Mouse (Mus musculus) kidney, postnatal 10 days (tissue): ENCODE results near the gene Tjp3.

Source experiments
- DNase-seq: peaks from one replicate; pipeline ENCODE4 v3.0.0; 2021; ENCODE audit warnings: mixed read lengths

The Tjp3 gene

DNA sequence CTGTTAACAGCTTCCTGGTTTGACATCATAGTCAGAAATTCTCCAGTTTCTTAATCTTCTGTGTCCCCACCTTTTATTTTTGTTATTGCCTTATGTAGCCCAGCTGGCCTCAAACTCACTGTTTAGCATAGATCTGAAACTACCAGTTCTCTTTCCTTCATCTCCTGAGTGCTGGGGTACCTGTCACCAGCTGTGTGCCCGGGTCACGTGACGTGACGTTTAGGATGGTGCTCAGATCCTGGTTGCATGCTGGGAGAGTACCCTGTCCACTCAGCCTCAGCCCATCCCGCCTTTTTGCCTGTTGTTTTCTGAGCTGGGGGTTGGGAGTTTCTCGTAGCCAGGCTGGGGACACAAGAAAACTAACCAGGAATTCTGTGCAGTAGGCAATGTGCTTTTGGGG lies 5.9 kb upstream of the Tjp3 start:
- DNase-seq = no peak

DNA sequence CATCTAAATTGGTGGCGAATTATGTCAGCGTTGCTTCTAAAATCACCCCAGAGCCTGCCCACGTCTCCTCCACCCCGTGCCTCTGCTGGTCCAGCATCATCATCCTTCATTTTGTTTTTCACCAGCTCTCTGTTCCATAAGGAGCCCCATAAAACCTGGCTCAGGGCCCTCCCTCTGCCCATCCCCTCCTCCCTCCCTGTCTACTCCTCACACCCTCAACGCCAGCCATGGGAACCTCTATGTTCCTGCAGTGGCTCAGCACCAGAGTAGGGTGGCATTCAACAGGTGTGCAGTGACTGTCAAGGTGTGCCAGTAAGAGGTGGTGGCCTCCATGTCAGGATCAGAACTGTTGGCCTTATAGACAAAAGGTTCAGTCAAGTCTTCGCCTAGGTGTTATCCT lies 3.8 kb upstream of the Tjp3 start:
- DNase-seq = no peak

DNA sequence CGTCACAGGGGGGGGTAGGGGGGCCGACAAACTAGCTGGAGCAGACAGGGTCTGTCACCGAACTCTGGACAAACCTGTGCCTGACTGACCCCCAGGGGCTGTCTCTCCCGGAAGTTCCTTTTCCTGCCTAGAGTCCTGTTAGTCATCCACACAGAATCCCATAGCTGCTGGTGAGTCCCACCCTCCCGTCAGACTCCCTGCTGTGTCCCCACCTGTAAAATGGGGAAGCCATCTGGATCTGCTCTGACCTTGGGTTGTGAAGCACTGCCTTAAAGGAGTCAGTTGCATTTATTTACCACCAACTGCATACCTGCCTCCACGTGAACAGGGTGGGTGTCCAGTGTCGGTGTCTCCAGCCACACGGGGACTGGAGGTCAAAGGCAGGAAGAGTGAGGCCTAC lies 3.1 kb upstream of the Tjp3 start:
- DNase-seq = no peak

DNA sequence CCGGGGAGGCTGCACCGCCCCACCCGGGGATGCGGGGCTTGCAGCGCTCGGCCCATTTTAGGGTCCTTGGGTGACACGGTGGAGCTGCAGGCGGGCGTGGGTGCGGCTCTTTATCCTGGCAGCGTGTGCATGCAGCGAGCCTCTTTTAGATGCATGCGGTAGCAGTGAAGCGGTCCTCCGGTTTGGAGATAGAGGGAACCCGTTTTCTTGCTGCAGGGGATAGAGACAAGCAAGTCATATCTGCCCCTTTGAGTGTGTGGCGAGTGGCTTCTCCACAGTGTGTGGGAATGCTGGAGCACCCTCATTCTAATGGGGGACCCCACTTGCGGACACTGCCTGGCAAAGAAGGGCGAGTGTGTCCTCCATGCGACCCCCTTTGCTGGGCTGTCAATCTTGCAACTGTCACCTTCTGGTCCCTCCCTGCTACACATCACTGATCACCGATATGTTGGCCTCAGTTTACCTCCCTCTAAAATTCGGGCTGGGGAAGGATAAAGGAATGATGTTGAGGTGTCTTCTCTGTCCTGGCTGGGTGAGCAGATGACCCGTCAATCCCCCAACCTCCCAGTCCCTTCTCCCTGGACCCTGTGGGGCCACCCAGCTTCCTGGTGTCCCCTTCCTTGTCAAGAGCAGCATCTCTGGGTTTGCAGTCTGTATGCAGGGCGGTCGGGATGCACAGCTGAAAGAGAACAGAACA lies 2.1 kb upstream of the Tjp3 start:
- no peak for DNase-seq

DNA sequence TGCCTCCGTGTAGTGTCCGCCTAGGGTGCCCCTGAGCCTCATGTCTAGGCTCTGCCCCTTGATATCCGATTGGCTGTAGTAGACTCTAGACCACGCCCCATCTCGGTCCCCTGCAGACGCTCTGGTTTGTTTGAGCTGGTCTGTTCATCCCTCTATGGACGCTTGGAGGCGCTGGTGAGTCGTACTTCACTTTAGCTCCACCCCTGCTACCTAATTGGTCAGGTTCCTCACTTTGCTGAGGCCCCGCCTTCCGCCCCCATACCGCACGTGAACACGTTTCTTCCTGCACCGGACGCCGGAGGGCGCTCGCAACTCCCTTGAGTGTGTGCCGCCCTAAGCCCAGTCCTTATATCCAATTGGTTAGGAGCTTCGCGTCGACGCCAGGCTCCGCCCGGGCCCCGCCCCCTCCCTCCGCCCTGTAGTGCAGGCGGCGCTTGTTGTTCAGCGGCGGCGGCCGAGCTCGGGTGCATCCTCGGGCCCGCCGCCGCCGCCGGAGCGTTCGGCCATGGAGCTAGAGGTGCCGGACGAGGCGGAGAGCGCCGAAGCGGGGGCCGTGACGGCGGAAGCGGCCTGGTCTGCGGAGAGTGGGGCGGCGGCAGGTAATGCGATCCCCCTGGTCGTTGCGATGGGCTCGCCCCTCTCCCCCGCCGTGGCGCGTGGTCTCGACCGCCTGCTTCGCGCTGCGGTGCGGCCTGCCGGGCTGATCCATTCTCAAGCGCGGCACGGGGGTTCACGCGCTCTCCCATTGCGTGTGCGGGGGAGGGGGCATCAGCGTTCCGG lies 1.4 kb upstream of the Tjp3 start, which contains the start of gene Pip5k1c:
Pip5k1c (plus strand) TSS at position 410 of the 780 bp plus-strand sequence.
- DNase-seq = peak; percentile 99

DNA sequence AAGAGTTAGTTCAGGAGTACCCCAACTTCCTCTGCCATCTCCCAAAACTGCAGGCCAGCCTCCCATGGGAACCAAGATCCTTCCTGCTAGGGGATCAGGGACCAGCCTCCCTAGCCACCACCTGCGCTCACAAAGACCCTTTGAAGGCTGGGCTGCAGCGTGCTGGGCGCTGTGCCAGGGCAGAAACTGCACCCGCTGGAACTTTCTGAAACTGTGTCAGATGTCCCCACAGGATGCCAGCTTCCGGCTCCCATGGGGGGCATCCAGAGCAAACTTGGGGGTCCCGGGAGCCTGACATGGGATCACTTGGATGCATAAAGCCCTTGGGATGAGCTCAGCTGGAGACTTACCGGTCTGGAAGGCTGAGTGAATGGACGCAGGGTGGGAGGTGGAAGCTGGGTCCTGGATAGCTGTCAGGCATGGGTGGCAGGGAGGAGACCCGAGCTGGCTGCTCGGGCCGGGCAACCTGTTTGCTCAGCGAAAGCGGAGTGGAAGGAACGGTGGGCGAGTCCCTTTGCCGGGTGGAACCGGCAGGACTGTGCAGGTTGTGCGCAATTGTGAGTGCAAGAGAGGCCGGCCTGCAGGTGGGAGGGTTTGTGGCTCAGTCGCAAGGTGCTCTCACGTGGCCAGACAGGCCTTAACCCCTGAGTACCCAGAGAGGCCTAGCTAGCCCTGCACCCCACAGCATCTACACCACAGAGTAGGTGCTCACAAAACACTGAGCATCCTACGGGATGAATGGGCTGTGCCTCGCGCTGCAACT lies 502 bp downstream of the Tjp3 start:
- DNase-seq = peak; percentile 59

DNA sequence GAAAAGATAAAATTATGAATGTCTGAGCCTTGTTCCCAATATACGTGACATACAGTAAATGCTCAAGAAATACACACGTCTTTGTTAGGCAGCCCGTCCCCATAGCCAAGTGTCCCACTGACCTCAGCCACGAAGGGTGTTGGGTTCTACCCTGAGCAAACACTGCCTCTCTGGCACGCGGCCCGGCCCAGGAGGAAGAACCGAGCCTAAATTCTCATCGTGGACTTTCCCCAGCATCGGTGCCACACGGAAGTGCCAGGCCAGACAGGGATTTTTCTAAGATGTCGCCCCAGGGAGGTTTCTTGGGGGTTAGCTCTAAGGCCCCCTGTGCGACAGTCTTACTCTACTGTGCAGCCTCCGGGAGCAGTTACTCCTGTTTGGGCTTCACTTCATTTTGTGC lies 1.6 kb downstream of the Tjp3 start:
- DNase-seq = no peak

DNA sequence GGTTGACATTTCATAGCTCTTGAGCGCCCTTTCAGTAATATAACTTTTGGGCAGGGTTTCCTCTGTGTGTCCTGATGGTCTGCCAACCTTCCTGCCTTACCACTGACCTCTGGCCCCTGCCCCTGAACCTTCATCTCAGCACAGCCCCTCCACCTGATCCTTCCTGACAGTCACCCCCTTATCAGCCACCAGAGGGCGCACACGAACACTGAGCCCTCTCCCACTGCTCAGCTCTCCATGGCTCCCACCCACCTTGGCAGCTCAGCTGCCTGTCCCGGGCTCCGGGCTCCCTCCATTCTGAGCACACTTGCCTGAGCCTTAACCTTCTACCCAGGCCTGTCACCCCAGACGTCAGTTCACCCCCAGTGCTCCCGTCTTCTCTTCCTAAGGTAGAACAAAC lies 2.1 kb downstream of the Tjp3 start:
- DNase-seq = peak; percentile 82

DNA sequence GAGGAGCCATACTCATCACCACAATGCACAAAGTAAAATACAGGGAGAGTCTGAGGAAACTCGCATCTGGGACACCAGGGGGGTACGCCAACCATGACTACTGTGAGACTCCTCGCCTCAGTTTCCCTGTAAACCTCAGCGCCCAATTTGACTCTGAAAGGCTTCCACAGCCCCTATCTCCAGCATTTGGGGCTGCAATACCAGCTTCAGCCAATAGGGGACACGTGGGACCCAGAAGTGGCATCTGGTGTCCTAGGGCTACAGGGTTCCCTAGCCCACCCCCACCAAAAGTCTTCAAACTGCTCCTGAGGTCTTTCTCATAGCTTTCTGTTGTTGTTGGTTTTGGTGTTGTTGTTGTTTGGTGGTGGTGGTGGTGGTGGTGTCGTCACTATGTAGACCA lies 2.8 kb downstream of the Tjp3 start:
- peak; percentile 74 for DNase-seq

DNA sequence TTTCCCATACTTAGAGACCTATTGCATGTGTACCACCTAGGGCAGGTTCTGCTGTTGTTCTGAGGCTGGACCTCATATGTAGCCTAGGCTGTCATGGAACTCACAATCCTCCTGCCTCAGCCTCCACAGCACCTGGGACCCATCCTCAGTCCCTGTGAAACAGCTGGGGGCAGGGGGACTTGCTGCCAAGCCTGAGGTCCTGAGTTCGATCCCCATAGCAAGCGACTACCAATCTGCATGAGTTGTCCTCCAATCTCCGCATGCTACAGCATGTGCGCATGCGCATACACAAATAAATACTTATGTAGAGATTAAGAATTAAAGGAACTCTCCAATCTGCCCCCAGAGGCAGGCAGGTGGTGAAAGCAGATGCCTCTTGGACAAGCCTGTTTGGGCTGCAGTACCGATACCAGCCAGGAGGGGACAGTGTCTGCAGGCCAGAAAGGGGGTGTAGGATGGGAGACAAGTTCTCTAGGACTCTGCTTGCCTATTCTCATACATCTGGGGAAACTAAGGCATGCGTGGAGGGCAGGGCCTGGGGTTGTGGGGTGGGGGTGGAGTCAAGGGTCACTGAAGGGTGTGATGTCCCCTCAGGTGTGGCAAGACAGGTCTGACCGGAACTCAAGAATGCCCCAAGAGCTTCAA lies 3.7 kb downstream of the Tjp3 start:
- peak; percentile 75 for DNase-seq

DNA sequence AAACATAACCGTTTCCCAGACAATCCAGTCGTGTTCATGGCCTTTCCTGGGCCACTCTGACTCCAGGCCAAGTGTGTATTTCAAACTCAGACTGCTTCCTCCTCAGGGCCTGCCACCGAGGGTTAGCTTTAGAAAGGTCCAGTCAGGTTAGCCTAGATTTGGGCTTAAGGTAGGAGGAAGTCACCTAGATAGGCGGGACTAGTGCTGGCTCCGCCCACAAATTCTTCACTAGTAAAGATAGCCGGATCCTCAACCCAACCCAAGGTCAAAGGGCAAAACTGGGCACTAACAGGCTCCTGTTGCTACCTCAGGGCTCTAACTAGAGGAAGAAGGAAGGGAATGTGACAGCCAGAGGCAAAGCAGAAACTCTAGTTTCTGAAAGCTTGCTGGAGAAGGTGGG lies 4.8 kb downstream of the Tjp3 start:
- DNase-seq = peak; percentile 66

DNA sequence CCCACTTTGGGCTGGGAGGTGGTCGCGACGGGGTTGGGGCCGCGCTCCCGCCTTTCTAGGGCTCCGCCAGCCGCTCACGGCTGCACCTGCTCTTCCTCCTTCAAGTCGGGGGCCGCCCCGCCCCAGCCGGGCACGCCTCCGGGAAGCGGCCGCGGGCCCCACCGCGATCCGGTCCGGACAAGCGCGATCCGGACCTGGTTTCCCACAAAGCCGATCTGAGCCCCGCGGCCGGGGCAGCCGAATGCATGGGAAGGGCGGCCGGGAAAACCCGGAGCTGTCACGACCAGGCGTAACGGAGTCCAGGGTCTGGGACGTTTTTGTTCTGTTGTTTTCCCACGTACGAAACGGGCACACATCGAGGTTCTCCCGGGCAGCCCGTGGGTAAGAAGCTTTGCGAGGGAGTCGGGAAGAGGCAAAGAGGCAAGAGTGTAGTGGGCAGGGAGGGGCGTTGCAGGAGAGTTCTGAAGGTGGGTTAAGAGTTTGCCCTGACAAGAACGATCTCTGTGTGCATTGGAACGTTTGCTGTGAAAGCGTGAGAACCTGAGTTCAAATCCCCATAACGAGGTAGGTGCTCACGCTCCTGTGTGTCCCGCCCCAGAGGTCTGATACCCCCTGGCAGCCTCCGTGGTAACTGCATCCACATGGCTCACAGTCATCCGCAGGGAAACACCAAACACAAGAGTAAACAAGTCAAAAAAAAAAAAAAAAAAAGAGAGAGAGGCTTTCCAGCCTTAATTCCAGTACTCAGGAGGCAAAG lies 5.5 kb downstream of the Tjp3 start:
- peak; percentile 96 for DNase-seq

DNA sequence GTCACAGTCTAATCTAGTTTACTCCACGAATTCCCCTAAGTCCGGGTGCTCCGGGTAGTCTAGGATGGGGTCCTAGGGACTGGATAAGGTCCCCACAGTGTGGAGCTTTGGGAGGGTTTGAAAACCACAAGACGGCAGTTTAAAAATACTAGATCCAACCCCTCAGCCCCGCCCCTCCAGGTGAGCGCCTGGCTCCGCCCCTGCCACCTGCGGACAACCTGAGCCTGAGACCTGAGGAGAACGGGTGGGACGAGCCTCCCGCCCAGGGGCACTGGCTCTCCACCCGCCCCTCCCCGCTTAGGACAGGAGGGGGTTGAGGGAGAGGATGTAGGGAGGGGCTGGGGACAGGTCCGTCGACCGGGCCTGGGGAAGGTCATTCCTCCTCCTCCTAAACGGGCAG lies 6.7 kb downstream of the Tjp3 start:
- DNase-seq = peak; percentile 79

DNA sequence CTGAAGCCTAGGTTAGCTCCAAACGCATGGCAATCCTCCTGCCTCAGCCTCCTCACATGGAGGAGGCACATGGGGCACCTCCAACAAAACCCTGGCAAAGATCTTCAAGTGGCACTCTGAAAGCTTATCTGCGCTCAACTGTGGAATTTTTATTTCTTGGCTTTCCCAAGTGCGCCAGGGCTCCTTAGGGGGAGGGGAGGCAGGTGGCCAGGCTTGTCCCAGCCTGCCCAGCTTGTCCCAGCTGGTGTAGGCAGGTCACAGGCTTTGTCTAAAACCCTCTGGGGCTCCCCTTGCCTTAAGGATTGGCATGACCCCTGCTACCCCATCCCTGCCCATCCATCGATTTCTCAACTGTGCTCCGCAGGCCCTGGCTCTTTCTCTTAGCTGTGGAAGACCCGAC lies 7.2 kb downstream of the Tjp3 start:
- no peak for DNase-seq

DNA sequence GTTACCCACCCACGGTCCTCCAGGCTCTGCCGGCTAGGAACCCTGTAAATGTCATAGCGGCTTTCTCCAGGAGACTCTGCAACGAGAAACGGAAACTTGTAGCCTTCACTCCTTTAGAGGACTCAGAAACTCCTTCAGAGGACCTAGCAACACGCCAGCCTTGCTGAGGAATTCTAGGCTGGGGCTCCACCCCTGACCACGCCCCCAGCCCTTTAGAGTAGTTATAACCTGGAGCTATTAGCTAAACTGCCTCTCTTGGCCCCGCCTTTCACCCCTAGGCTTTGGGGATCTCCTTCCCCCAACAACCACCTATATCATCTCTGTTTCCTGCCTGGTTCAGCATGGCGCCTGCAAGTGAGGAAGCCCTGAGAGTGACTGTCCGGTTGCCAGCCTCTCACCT lies 11.9 kb downstream of the Tjp3 start:
- no peak for DNase-seq

DNA sequence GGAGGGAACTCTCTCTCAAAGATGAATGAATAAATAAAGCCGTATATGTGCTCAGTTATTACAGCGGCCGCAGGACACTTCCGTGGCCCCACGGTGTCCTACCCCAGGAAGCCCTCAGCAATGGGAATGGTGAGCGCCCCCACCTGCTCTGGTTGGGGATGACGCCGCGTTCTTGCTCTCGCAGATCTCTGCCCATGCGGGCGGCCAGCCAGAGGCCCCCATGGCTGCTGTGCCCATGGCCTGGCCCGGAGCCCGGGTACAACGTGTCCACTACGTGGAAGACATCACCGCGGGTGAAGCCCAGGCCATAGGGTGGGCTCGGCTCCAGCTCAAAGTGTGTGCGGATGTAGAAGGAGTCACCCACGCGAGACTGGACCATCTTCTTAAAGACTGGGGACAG lies 13.7 kb downstream of the Tjp3 start:
- no peak for DNase-seq

DNA sequence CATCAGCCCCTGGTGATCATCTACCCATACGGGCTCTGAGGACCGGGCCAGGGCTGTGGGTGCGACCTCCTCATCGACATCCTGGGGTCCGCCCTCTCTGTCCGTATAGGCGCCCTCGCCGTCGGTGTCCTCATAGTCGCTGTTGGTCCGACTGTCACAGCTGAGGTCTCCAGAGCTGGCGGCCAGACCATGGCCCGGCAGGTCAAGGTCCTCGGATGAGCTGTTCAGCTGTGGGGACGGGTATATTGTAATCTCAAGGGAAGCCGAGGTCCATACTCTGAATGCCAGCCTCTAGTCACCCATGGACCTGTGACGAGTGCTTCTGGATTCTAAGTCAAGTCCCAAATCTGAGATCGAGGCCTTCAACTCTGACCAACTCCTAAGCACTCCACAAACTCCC lies 17.5 kb downstream of the Tjp3 start:
- DNase-seq = no peak

DNA sequence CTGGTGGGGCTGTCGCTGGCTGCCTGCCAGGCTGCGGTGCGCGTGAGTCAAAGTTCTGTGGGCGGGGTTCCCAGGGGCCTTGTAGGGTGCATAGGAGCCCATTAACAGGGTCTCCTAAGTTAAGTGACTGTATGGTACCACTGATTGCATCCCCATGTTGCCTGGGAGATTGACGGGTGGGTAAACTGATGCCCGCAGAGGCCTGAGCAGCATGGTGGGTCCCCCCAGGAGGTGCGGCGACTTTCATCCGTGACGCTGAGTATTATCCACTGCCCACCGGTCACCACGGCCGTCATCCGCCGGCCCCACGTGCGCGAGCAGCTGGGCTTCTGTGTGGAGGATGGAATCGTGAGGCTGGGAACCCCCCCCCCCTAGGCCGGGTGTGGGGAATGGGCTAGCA lies 19.0 kb downstream of the Tjp3 start:
- DNase-seq = no peak

DNA sequence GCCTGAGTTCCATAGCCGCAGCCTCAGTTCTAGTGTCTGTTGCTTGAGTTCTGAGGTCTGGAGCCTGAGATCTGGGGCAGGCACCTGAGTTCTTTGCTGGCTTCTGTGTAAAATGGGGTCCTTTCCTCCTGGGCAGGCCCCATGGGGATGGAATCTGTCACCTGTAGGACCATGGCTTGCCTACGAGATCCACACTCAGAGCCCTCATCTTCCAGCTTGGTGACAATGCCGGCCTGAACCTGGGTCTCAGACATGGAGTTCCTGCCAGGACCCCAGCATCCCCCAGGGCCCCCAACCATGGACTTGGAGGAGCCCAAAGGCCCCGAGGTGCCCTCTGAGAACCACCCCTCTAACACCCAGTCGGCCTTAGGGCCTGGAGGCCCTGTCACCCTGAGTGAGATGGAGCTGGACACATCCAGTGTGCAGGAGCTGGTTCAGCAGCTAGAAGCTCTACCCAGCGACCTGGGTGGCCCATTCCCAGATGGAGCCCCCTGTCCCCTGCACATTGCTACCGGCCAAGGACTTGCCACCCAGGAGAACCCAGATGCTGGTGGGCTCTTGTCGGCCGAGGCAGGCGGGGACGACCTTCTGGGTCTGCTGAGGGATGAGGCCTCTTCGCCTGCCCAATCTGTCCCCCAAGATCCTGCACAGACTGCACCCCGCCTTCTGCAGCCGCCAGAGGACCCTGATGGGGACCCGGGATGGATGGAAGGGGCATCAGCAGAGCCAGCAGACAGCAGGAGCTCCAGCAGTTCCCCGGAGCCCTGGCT lies 22.6 kb downstream of the Tjp3 start:
- no peak for DNase-seq

DNA sequence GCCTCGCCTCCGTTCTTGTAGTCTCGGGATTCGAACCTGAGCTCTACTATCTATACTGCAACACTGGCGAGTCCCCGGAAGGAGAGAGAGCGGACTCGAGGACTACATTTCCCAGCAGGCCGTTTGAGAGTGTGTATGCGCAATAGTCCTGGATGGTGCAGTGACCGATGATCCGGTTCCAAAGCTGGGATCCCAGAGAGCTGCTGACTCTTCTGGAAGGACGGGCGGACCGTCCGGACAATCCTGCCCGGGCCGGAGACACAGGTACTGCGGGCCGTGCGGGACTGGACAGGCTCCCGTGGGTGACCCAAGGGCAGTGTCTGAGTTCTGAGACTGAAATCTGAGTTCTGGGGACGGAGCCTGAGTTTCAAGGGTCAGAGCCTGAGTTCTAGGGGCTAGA lies 23.3 kb downstream of the Tjp3 start:
- peak; percentile 91 for DNase-seq

DNA sequence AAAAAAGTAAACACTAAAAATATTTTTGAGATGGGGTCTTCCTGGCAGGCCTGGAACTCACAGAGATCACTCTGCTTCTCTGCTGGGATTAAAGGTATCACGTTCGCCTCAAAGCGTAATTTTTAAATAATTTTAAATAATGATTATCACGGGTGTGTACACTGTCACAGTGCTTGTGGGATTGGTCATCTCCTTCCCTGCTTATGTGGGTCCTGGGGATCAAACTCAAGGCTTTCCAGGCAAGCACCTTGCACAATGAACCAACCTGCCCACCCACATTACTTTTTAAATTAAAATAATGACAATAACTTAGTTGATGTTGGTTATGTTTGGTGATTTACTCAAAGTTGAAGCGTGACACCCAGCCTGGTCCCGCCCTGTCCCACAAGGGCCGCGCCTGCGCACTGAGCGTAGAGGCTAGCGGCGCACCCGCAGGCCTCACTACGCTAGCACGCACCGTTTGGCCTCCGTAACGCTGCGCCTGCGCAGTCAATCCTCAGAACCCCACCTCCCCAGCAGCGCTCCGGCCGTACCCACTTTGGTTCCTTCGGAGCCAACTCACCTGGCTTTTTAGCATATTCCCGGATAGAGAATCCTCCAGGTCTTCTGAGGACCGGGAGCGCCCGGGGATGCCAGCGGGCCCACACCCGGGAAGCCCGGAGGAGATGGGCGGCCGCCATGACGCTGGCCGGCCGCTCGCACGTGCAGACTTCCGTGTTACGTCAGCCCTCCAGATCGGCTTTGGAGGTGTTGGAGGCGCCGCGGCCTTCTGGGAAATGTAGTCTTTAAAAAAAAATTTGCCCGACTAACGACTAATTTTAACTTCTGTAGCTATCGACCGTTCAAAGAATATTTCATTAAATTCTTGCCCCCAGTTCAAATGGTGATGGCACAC lies 24.9 kb downstream of the Tjp3 start, which contains the start of the genes Mrpl54 and Apba3:
Mrpl54 (minus strand) TSS at position 724 of the 895 bp plus-strand sequence.
Apba3 (plus strand) TSS at position 750 of the 895 bp plus-strand sequence.
- DNase-seq = peak; percentile 98
